Mouse (Mus musculus) spleen, postnatal 36 days (tissue): ENCODE results near the gene Arntl2.
"Not testable (repeated sequence)": the region's sequence is repeated elsewhere in the genome, so short reads cannot be mapped to it uniquely, and the experiment has no call there.

Experiments used
- DNase-seq, 2 experiments: peaks; one replicate each; pipeline ENCODE4 v3.0.0; 2022; ENCODE audit warnings: low spot score in 2 of 2, mixed read lengths in 1 of 2

The Arntl2 gene

GRCm38 (mm10) chr6:146795924-146796545 lies at the start of gene Arntl2:
Arntl2 (plus strand) TSS chr6:146796055.
- peak; percentile 16 to 22 for DNase-seq

- DNase-seq, result no peak
Observed at GRCm38 (mm10) chr6:146746577-146746976, 49.3 kb upstream of the Arntl2 start.

GRCm38 (mm10) chr6:146747057-146747456 lies 48.8 kb upstream of the Arntl2 start:
- no peak for DNase-seq

DNA sequence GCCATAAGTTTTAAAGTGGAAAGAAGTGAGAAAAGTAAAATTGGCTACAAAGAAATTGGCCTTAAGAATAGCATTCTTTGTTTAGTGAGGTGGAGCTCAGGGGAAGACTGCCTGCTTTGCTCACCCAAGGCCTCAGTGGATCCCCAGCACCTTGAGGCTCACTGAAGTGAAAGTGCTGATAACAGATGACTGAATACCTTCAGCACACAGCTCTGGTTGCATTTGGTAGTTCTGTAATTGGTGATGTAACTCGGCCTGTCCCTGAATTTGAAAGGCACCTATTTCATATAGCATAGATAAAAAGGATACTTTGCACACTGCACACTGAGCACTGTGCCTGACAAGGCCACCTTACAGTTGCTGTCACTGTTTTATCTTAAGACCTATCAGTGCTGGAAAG lies 47.6 kb upstream of the Arntl2 start:
- DNase-seq, result no peak

- DNase-seq, result no peak
Observed at GRCm38 (mm10) chr6:146751671-146752070, 44.2 kb upstream of the Arntl2 start.

DNA sequence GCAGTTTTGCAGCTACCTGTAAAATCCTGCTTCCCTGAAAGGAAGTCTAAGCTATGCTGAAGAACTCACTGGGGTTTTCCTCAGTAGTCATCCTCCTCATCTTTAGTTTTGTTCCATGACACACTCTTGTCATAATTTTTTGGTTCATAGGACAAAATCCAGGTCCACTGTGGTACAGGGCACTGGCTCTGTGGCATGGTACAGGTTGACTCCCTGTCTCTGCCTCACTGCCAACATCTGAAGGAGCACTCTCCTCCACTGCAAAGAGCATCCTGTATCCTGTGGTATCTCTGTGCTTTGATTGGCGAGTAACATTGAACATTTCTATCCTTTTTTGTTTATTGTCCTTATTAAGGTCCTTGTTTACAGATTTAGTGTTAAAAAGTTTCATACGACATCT lies 43.7 kb upstream of the Arntl2 start:
- no peak for DNase-seq

- DNase-seq, result no peak
Observed at GRCm38 (mm10) chr6:146752612-146753011, 43.2 kb upstream of the Arntl2 start.

GRCm38 (mm10) chr6:146753560-146754160 lies 42.2 kb upstream of the Arntl2 start:
- no peak for DNase-seq

GRCm38 (mm10) chr6:146755136-146755535 lies 40.7 kb upstream of the Arntl2 start:
- DNase-seq, result no peak

DNA sequence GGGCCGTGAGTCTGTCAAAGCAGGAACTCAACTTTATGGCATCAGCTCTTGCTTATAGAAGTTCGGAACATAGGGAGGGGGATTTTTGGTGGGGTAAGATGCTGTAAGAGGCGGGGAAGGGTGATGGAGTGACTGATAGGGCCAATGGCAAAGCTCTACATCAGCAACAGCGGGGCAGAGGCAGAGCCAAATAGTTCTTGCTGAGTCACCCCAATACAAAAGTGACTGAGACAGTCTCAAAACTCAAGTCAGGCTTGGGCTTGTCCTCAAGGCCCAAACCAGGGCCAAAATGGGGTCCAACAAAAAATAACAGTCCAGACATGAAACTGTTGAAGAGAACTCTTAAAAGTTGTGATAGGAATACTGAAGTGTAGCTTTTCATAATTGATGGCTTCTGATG lies 40.2 kb upstream of the Arntl2 start:
- DNase-seq, result no peak

DNA sequence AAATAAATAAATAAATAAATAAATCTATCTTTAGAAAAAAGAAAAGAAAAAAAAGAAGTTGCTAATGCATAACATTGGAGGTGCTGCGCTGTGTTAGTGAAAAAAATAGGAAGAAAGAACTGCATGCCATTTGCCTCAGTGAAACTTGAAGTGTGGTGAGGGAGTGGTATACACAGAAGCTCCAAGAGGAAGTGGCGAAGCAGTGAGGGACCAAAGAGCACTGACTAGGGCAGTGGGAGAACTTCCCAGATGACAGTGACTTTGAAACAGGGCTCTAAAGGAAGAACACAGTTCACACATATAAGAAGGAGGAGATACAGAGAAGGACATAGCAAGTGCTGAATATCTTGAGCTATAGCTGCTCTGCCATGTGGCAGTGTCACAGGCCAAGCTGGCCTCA lies 36.8 kb upstream of the Arntl2 start:
- DNase-seq, result peak; percentile 8 to 23

- no peak for DNase-seq
Observed at GRCm38 (mm10) chr6:146760022-146760421, 35.8 kb upstream of the Arntl2 start.

- DNase-seq, result no peak
Observed at GRCm38 (mm10) chr6:146760736-146761135, 35.1 kb upstream of the Arntl2 start.

DNA sequence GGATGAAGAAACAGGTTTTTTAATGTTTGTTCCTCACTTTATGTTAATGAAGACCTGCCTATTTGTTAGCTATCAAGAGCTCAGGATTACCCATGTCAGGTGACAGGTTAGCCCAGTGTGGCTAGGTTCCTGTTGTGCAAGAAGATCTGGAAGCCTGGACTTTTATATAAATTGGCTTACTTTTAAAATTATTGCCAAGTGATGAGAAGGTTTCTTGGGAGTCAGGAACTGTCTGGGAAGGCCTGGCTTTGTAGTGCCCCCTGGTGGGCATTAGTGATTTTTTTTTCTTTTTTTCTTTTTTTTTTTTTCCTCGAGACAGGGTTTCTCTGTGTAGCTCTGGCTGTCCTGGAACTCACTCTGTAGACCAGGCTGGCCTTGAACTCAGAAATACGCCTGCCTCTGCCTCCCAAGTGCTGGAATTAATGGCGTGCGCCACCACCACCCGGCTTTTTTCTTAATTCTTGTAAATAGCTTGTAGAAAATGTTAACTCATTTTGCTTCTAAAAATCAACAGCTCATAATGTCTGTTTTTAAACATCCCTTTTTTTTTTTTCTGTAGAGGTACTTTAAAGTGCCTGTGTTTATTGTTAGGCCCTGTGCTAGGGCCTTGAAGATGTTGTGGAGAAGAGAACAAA lies 33.5 kb upstream of the Arntl2 start:
- DNase-seq, result no peak

- DNase-seq, result no peak
Observed at GRCm38 (mm10) chr6:146764593-146764992, 31.3 kb upstream of the Arntl2 start.

GRCm38 (mm10) chr6:146765270-146765669 lies 30.6 kb upstream of the Arntl2 start:
- DNase-seq, result no peak

- DNase-seq, result no peak
Observed at GRCm38 (mm10) chr6:146768813-146769404, 26.9 kb upstream of the Arntl2 start.

DNA sequence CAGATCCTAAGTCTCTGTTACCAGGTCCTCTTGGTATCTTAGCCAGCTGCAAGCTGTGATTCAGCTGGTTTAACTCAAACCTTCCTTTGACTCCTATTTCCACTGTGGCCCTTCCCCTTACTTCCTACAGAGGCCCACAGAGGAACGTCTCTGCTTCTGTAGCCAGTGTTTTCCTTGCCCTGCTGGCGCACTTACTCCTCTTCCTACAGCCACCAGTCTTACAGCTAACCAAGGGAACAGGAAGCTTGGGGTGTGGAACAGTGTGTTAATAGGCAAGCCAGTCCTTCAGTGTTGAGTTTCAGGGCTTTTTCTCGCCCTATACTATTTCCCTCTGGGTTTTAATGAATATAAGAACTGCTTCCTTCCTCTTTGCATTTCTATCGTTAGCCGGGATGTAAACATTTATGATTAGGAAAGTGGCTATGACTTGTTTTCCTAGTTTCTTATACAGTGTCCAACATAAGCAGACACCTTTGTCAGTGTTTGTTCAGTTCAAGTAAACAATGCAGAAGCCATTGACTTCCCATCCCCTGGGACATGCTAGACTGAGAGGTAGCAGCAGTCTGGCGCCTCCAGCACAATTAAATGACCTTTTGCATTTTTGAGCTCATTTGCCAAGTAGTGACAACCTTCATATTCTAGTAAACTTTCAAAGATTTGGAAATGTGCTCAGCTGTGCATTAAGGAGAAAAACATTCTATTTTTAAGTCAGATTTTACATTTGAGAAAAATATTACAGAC lies 25.7 kb upstream of the Arntl2 start:
- DNase-seq, result no peak

DNA sequence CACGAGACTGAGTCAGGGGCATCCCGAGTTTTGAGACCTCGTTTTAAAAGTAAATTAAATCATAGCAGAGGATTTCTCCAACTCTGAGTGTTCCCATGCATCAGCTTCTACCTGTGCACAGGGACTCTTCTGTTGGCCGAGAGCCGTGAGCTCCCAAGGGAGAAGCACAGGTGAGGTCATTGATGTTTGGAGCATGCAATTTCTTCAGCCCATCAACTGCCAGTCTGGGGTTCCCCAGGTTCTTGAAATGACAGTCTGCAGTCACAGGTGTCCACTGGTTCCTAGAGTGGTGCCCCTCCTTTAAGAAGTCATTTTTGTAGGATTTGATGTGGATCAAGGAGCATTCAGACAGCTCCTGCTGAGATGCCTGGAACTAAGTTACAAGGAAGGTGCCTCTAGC lies 25.0 kb upstream of the Arntl2 start:
- DNase-seq, result no peak

DNA sequence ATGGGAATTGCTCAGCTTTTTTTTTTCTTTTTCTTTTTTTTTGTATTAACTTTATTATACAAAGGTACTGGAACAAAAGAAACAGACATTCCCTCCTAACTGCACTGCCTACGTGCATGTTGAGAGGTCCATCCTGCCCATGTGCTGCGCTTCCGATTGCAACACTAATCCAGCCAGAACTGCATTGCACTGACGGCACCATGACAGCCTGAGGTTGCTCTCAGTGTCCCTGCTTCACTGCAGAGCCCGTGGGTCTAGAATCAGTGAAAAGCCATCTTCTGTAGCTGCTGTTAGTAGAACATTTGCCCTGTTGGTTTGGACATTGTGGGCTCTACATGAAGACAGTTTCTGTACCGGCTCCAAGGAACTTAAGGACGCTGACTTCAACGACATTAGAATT lies 20.0 kb upstream of the Arntl2 start:
- DNase-seq, result not testable (repeated sequence)

DNA sequence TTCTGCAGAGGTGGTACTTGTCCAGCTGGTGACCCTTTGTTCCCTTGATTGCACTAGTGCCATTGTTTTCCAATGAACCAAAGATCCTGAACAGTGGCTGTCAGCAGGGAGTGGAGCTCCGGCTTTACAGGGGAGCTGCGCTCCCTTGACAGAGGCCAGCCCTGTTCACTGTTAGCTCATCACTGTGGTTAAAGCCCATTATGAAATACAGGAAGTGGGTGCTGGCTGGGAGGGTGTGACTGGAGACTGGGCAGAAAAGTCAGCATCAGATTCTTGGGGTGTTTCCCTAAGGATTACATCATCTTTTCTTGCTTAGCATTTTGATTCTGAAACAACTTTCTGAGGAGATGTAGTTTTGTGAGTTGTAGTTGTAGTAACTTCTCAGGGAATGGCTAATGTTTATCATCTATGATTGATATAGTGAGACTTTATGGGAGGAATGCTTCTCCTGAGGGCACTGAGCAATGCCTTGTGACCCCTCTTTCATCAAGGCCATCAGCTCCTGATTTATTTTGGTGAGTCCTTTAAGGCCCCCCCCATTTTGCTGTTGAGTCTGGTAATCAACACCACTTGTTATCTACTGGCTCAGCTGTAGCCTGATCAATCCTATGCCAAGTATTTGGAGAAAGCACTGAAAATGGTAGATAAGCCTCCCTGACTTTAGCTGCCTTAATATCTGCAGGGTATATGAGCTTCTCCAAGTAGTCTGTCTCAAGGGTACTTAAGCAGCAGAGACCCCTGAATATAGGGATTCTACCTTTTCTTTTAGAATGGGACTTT lies 19.1 kb upstream of the Arntl2 start:
- DNase-seq, result peak in 1 of 2 experiments; percentile 35
